Mouse (Mus musculus) spleen, postnatal 14 days (tissue): ENCODE data around the gene Zswim5.

Source experiments
- DNase-seq, 2 experiments: peaks; one replicate each; pipeline ENCODE4 v3.0.0; 2021 to 2022; ENCODE audit warnings: low spot score in 2 of 2

Gene Zswim5

GRCm38 (mm10) chr4:117004649-117005048 lies 127.5 kb downstream of the Zswim5 start:
- no peak for DNase-seq

GRCm38 (mm10) chr4:117005611-117006400 lies 128.6 kb downstream of the Zswim5 start:
- no peak for DNase-seq

DNA sequence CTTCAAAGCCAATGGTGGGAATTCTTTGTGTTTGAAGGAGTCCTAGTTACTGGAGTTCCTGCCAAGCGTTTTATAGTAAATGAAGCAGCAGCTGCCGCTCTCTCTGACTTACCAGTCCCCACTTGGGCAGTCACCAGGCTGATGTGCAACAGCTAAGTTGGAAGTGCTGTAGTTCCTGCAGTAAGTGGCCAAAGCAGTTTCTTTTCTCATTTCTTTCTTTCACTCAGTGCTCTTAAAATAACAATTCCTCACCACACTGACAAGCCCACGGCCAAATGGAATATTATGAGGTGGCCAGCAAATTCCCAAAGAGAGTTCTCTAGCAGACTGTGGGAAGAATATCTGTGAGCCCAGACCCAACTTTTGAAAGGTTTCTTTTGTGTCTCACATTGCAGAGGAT lies 129.9 kb downstream of the Zswim5 start:
- DNase-seq: no peak

DNA sequence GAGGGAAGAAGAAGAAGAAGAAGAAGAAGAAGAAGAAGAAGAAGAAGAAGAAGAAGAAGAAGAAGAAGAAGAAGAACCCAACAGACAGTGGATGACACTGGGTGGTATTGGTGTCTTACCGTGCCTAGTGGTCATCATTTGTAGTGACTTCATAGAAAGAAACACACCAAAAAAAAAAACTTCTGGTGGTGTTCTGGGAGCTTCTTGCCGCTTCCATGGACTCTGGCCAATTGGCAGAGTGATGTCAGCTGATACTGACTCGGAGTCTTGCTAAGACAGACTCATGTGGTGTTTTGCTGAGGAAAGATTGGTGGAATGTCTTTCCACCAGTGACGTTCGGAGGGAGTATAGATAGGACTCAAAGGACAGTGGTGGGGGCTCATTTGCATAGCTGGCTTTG lies 133.1 kb downstream of the Zswim5 start:
- DNase-seq: no peak

- DNase-seq: no peak
These were observed 136.4 kb downstream of the Zswim5 start for GRCm38 (mm10) chr4:117013596-117013995.

GRCm38 (mm10) chr4:117014901-117015415 lies 137.8 kb downstream of the Zswim5 start:
- DNase-seq: no peak

DNA sequence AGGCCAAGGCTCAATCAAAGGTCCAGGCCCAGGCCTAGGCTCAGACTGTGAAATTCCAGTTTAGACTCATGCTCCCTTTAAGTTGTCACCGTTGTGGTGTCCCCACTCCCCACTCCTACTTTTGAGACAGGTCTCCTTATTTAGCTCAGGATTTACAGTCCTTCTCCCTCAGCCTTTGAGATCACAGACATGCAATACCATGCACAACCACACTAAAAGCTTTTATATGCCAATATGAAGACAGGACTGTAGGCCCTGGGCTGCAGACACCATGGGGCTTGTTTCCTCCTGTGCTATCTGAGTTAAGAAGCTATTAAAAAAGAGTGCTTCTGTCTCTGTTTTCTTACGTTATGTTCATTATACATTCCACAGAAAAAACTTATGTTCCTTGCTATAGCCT lies 140.6 kb downstream of the Zswim5 start:
- no peak for DNase-seq

DNA sequence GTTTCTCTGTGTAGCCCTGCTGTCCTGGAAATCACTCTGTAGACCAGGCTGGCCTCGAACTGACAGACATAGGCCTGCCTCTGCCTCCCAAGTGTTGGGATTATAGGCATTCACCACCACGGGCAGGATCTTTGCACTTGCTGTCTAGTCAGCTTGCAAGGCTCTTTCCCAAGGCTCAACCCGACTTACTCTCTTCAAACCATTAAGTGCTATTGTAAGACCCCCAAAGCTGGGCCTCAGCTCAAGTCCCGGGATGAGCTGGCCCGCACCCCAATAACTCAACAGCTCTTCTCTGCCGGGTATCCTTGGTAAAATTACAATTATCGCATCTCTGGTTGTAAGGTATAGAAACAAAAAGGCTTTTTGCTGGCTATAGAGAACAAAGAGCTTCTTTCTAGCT lies 141.2 kb downstream of the Zswim5 start:
- no peak for DNase-seq

DNA sequence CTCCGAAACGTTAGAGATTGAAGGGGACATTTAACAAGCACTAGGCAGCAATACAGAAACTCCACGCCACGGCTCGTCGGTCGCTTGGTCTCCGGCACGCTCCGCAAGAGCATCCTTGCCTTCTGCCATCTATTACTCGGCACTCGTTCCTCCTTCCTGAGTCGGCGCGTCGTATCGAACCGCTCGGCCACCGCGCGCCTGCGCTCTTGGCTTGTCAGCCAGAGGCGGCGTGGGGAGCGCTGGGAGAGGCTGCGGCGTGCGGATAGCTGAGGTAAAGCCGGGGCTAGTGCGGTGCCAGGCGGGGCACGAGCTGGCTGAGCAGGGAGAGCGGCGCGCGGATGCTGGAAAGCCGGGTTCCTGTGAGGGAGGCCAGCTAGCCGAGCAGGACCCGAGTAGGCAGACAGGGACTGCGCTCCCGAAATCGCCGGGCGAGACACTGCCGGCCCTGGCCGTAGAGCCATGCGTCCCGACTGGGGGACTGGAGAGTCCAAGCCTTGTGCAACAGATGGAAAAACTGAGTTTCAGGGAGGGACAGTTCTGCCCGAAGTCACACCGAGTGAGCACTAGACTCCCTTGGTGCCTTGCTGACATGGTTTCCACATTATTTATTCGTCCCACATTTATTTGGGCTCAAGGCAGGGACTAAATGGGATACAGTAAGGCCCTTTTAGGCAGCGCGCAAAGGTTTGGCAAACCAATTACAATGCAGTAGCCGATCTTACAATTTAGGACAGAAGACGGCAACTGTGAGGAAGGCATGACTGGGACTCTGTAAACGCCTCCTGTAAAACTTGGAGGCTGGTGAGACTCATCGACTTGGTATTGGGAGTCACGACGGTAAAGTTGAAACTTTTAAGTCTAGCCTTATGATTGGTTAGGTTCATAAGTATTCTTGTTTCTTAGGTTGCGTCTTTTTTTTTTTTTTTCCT lies 142.3 kb downstream of the Zswim5 start, which contains the start of gene Eif2b3:
TSS of gene Eif2b3 (plus strand) at position 197 of the 929 bp plus-strand sequence.
- DNase-seq: peak; percentile 80 to 85

- no peak for DNase-seq
These were observed 146.3 kb downstream of the Zswim5 start for GRCm38 (mm10) chr4:117023469-117023868.

DNA sequence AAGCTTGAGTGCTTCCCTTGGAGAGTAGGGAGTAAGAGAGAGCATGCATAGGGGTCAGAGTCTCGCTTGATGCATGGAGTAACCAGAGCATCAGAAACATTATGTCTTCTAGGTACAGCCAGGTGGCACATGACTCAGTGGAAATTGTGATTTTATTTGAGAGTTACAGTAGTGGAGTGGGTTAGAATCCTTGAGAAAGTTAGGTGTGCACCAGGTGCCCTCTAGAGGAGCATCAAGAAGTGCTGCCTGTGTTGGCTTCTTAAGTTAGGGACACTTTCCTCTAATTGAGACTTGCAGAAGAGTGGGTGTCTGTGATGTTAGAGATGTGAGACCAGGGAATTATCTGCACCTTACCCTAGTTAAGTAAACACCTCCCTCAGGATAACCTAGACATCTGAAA lies 153.9 kb downstream of the Zswim5 start:
- DNase-seq: no peak
